Mouse (Mus musculus) gastrocnemius, postnatal 25 days (tissue): ENCODE data around the gene Trub2. TPM values are rescaled to one million over a fixed set of nuclear protein-coding genes. Genes with fewer than 3 reads are reported as not detected.

ENCODE experiments used
- DNase-seq: peaks from one replicate; pipeline ENCODE4 v3.0.0; 2022
- total RNA-seq, 2 experiments: library from RNA; stranded (reverse); gene quantifications; 1 replicate in 1 of 2; 2 replicates in 1 of 2; pipeline ENCODE4 v1.2.3; 2021

Trub2 gene
- total RNA-seq, 2 experiments from 2014 or later, result 24.8 to 24.9 TPM

- no peak for DNase-seq
Observed at GRCm38 (mm10) chr2:29729500-29729899, 58.8 kb downstream of the Trub2 start.

- DNase-seq, result no peak
Observed at GRCm38 (mm10) chr2:29724664-29725365, 63.5 kb downstream of the Trub2 start.

GRCm38 (mm10) chr2:29723132-29723531 lies 65.2 kb downstream of the Trub2 start:
- peak; percentile 48 for DNase-seq

- DNase-seq, result no peak
Observed at GRCm38 (mm10) chr2:29718581-29718980, 69.7 kb downstream of the Trub2 start.

GRCm38 (mm10) chr2:29716691-29717090 lies 71.6 kb downstream of the Trub2 start:
- no peak for DNase-seq

- no peak for DNase-seq
Observed at GRCm38 (mm10) chr2:29716143-29716542, 72.2 kb downstream of the Trub2 start.

GRCm38 (mm10) chr2:29714127-29714526 lies 74.2 kb downstream of the Trub2 start:
- no peak for DNase-seq

GRCm38 (mm10) chr2:29713501-29713900 lies 74.8 kb downstream of the Trub2 start:
- DNase-seq, result no peak

- DNase-seq, result no peak
Observed at GRCm38 (mm10) chr2:29711877-29712276, 76.4 kb downstream of the Trub2 start.

Other genes starting within 250 kb of the Trub2 start
- gene Rapgef1, start 168.8 kb downstream of the Trub2 start, total RNA-seq, result 100 to 1,000 TPM; 102 to 112 TPM
- not detected for gene Gm13420, start 36.8 kb downstream of the Trub2 start, total RNA-seq
- not detected for gene Gm13547, start 29.2 kb downstream of the Trub2 start, total RNA-seq
- gene Coq4, start 1.0 kb downstream of the Trub2 start, total RNA-seq, result 1 to 10 TPM; 7.4 to 8.3 TPM
- 10 to 100 TPM in 1 of 2 experiments, 1 to 10 TPM in 1; 8.2 to 10.7 TPM for gene Slc27a4, start 14.1 kb upstream of the Trub2 start, total RNA-seq
- gene Urm1, start 31.6 kb upstream of the Trub2 start, total RNA-seq, result 10 to 100 TPM; 20.9 to 26.0 TPM
- gene Cercam, start 80.7 kb upstream of the Trub2 start, total RNA-seq, result 10 to 100 TPM in 1 of 2 experiments, 1 to 10 TPM in 1; 8.5 to 10.6 TPM
- 10 to 100 TPM; 10.3 to 14.7 TPM for gene Odf2, start 100.7 kb upstream of the Trub2 start, total RNA-seq
- gene Gle1, start 146.9 kb upstream of the Trub2 start, total RNA-seq, result 10 to 100 TPM; 19.7 to 21.3 TPM
- gene Sptan1, start 177.1 kb upstream of the Trub2 start, total RNA-seq, result 10 to 100 TPM; 56.9 to 64.4 TPM